Mouse (Mus musculus): ENCODE data around the gene Cd3g. TPM values are rescaled to one million over a fixed set of nuclear protein-coding genes. Genes with fewer than 3 reads are reported as not detected.

Cd3g gene
- polyA plus RNA-seq, 1 experiment from 2014 or later = not detected

GRCm38 (mm10) chr9:45007404-45007803 is 27.2 kb upstream of the Cd3g start:
- no peaks in the 10 kb centered on the region for H3K4me1 ChIP-seq
- H3K4me3 ChIP-seq (replicated peaks) = no peak overlapping the region
- WGBS = 80% methylated on average over 12 of the region's 12 CpGs
- no peak overlapping the region for H3K9ac ChIP-seq (replicated peaks)
- H3K4me2 ChIP-seq = no peak overlapping the region
- no peak for ATAC-seq (ENCODE audit: low FRiP score)
- H3K9me3 ChIP-seq (replicated peaks) = no peaks in the 10 kb centered on the region
- H3K27ac ChIP-seq (replicated peaks) = no peak overlapping the region
- H3K36me3 ChIP-seq = no peaks in the 10 kb centered on the region
- H3K27me3 ChIP-seq (replicated peaks) = no peaks in the 10 kb centered on the region

GRCm38 (mm10) chr9:45000249-45000648 is 20.0 kb upstream of the Cd3g start:
- Histone ChIP-seq H3K4me3 (replicated peaks) (no peak overlapping the region), H3K27ac (replicated peaks) (no peak overlapping the region), H3K4me2 (no peak overlapping the region), H3K9ac (replicated peaks) (no peak overlapping the region), H3K27me3 (replicated peaks) (no peaks in the 10 kb centered on the region), H3K36me3 (no peaks in the 10 kb centered on the region), H3K4me1 (no peaks in the 10 kb centered on the region), H3K9me3 (replicated peaks) (no peaks in the 10 kb centered on the region)
- WGBS = 87% methylated on average over 3 of the region's 3 CpGs
- ATAC-seq (ENCODE audit: low FRiP score) = no peak

GRCm38 (mm10) chr9:44999776-45000175 is 19.5 kb upstream of the Cd3g start:
- H3K9ac ChIP-seq (replicated peaks) = no peak overlapping the region
- no peak overlapping the region for H3K4me3 ChIP-seq (replicated peaks)
- ATAC-seq (ENCODE audit: low FRiP score) = no peak
- H3K4me1 ChIP-seq = no peaks in the 10 kb centered on the region
- no peak overlapping the region for H3K4me2 ChIP-seq
- no peaks in the 10 kb centered on the region for H3K36me3 ChIP-seq
- H3K27me3 ChIP-seq (replicated peaks) = no peaks in the 10 kb centered on the region
- WGBS = 75% methylated on average over 5 of the region's 5 CpGs
- H3K9me3 ChIP-seq (replicated peaks) = no peaks in the 10 kb centered on the region
- no peak overlapping the region for H3K27ac ChIP-seq (replicated peaks)

- 66% methylated on average over 6 of the region's 6 CpGs for WGBS
- Histone ChIP-seq H3K4me3 (replicated peaks) (no peak overlapping the region), H3K9ac (replicated peaks) (no peak overlapping the region), H3K27ac (replicated peaks) (no peak overlapping the region), H3K4me1 (no peaks in the 10 kb centered on the region), H3K27me3 (replicated peaks) (no peaks in the 10 kb centered on the region), H3K36me3 (no peaks in the 10 kb centered on the region), H3K9me3 (replicated peaks) (no peaks in the 10 kb centered on the region), H3K4me2 (no peak overlapping the region)
- no peak for ATAC-seq (ENCODE audit: low FRiP score)
Observed at GRCm38 (mm10) chr9:44999171-44999570, 18.9 kb upstream of the Cd3g start.

GRCm38 (mm10) chr9:44998138-44998537 is 17.9 kb upstream of the Cd3g start:
- H3K4me3 ChIP-seq (replicated peaks) = no peak overlapping the region
- H3K4me2 ChIP-seq = no peak overlapping the region
- 79% methylated on average over 11 of the region's 11 CpGs for WGBS
- no peaks in the 10 kb centered on the region for H3K27me3 ChIP-seq (replicated peaks)
- no peaks in the 10 kb centered on the region for H3K4me1 ChIP-seq
- H3K9me3 ChIP-seq (replicated peaks) = no peaks in the 10 kb centered on the region
- no peaks in the 10 kb centered on the region for H3K36me3 ChIP-seq
- no peak for ATAC-seq (ENCODE audit: low FRiP score)
- H3K27ac ChIP-seq (replicated peaks) = no peak overlapping the region
- no peak overlapping the region for H3K9ac ChIP-seq (replicated peaks)

GRCm38 (mm10) chr9:44996590-44996989 is 16.4 kb upstream of the Cd3g start:
- H3K9ac ChIP-seq (replicated peaks) = no peak overlapping the region
- no peaks in the 10 kb centered on the region for H3K27me3 ChIP-seq (replicated peaks)
- H3K27ac ChIP-seq (replicated peaks) = no peak overlapping the region
- H3K4me3 ChIP-seq (replicated peaks) = no peak overlapping the region
- H3K4me2 ChIP-seq = no peak overlapping the region
- H3K36me3 ChIP-seq = no peaks in the 10 kb centered on the region
- H3K4me1 ChIP-seq = no peaks in the 10 kb centered on the region
- no peak for ATAC-seq (ENCODE audit: low FRiP score)
- 96% methylated on average over 7 of the region's 7 CpGs for WGBS
- H3K9me3 ChIP-seq (replicated peaks) = no peaks in the 10 kb centered on the region

- H3K36me3 ChIP-seq = no peaks in the 10 kb centered on the region
- no peaks in the 10 kb centered on the region for H3K9me3 ChIP-seq (replicated peaks)
- H3K9ac ChIP-seq (replicated peaks) = no peak overlapping the region
- ATAC-seq (ENCODE audit: low FRiP score) = no peak
- H3K27ac ChIP-seq (replicated peaks) = no peak overlapping the region
- H3K4me2 ChIP-seq = no peak overlapping the region
- H3K4me1 ChIP-seq = no peaks in the 10 kb centered on the region
- no peak overlapping the region for H3K4me3 ChIP-seq (replicated peaks)
- 83% methylated on average over 4 of the region's 4 CpGs for WGBS
- no peaks in the 10 kb centered on the region for H3K27me3 ChIP-seq (replicated peaks)
Observed at GRCm38 (mm10) chr9:44994962-44995361, 14.7 kb upstream of the Cd3g start.

- no peak for ATAC-seq (ENCODE audit: low FRiP score)
- H3K9me3 ChIP-seq (replicated peaks) = no peaks in the 10 kb centered on the region
- no peak overlapping the region for H3K9ac ChIP-seq (replicated peaks)
- H3K27me3 ChIP-seq (replicated peaks) = 0 out of 2 replicates have a peak, but pooled peaks cover 3% of the 10 kb centered on the region
- H3K4me2 ChIP-seq = no peak overlapping the region
- no peak overlapping the region for H3K4me3 ChIP-seq (replicated peaks)
- 94% methylated on average over 2 of the region's 2 CpGs for WGBS
- H3K4me1 ChIP-seq = no peaks in the 10 kb centered on the region
- H3K36me3 ChIP-seq = no peaks in the 10 kb centered on the region
- H3K27ac ChIP-seq (replicated peaks) = no peak overlapping the region
Observed at GRCm38 (mm10) chr9:44993268-44993667, 13.0 kb upstream of the Cd3g start.

- ATAC-seq (ENCODE audit: low FRiP score) = no peak
- Histone ChIP-seq H3K36me3 (no peaks in the 10 kb centered on the region), H3K9ac (replicated peaks) (no peak overlapping the region), H3K9me3 (replicated peaks) (no peaks in the 10 kb centered on the region), H3K27me3 (replicated peaks) (0 out of 2 replicates have a peak, but pooled peaks cover 3% of the 10 kb centered on the region), H3K4me3 (replicated peaks) (no peak overlapping the region), H3K4me2 (no peak overlapping the region), H3K27ac (replicated peaks) (no peak overlapping the region), H3K4me1 (no peaks in the 10 kb centered on the region)
Observed at GRCm38 (mm10) chr9:44992271-44992670, 12.0 kb upstream of the Cd3g start.

- Histone ChIP-seq H3K9ac (replicated peaks) (no peak overlapping the region), H3K4me2 (no peak overlapping the region), H3K4me3 (replicated peaks) (no peak overlapping the region), H3K36me3 (no peaks in the 10 kb centered on the region), H3K9me3 (replicated peaks) (no peaks in the 10 kb centered on the region), H3K27me3 (replicated peaks) (0 out of 2 replicates have a peak, but pooled peaks cover 3% of the 10 kb centered on the region), H3K4me1 (no peaks in the 10 kb centered on the region), H3K27ac (replicated peaks) (no peak overlapping the region)
- no peak for ATAC-seq (ENCODE audit: low FRiP score)
- WGBS = 95% methylated on average over 2 of the region's 2 CpGs
Observed at GRCm38 (mm10) chr9:44991821-44992220, 11.6 kb upstream of the Cd3g start.

GRCm38 (mm10) chr9:44986976-44987375 is 6.7 kb upstream of the Cd3g start:
- Histone ChIP-seq H3K36me3 (no peaks in the 10 kb centered on the region), H3K4me2 (no peak overlapping the region), H3K4me3 (replicated peaks) (no peak overlapping the region), H3K9ac (replicated peaks) (no peak overlapping the region), H3K27me3 (replicated peaks) (0 out of 2 replicates have a peak, but pooled peaks cover 7% of the 10 kb centered on the region), H3K27ac (replicated peaks) (no peak overlapping the region), H3K9me3 (replicated peaks) (no peaks in the 10 kb centered on the region), H3K4me1 (no peaks in the 10 kb centered on the region)
- 78% methylated on average over 5 of the region's 5 CpGs for WGBS
- no peak for ATAC-seq (ENCODE audit: low FRiP score)

GRCm38 (mm10) chr9:44986242-44986781 is 6.1 kb upstream of the Cd3g start:
- no peak overlapping the region for H3K9ac ChIP-seq (replicated peaks)
- H3K27me3 ChIP-seq (replicated peaks) = 0 out of 2 replicates have a peak, but pooled peaks cover 7% of the 10 kb centered on the region
- H3K4me2 ChIP-seq = no peak overlapping the region
- H3K27ac ChIP-seq (replicated peaks) = no peak overlapping the region
- no peaks in the 10 kb centered on the region for H3K9me3 ChIP-seq (replicated peaks)
- no peak for ATAC-seq (ENCODE audit: low FRiP score)
- 57% methylated on average over 14 of the region's 14 CpGs for WGBS
- no peaks in the 10 kb centered on the region for H3K4me1 ChIP-seq
- H3K36me3 ChIP-seq = no peaks in the 10 kb centered on the region
- H3K4me3 ChIP-seq (replicated peaks) = no peak overlapping the region

Data from neural tube, embryonic 15.5 days (tissue).